Mouse (Mus musculus) brain, embryonic 14.5 days (tissue): ENCODE data around the gene Arhgef40.

Experiments
- CTCF ChIP-seq: fragments of 200-500 bp; IDR thresholded peaks from 2 replicates; pipeline ENCODE4 v1.5.1; 2012; ENCODE audit warnings: inconsistent platforms, mild to moderate bottlenecking, moderate library complexity, borderline replicate concordance; ENCODE audit not compliant: insufficient read depth, insufficient read length; ENCODE audit errors: extremely low read depth
- POLR2A ChIP-seq: fragments of 200-500 bp; IDR thresholded peaks from 2 replicates; pipeline ENCODE4 v1.6.1; 2012; ENCODE audit warnings: mild to moderate bottlenecking, inconsistent platforms, borderline replicate concordance; ENCODE audit not compliant: poor library complexity, insufficient read depth, insufficient read length, severe bottlenecking; ENCODE audit errors: extremely low read depth

DNA sequence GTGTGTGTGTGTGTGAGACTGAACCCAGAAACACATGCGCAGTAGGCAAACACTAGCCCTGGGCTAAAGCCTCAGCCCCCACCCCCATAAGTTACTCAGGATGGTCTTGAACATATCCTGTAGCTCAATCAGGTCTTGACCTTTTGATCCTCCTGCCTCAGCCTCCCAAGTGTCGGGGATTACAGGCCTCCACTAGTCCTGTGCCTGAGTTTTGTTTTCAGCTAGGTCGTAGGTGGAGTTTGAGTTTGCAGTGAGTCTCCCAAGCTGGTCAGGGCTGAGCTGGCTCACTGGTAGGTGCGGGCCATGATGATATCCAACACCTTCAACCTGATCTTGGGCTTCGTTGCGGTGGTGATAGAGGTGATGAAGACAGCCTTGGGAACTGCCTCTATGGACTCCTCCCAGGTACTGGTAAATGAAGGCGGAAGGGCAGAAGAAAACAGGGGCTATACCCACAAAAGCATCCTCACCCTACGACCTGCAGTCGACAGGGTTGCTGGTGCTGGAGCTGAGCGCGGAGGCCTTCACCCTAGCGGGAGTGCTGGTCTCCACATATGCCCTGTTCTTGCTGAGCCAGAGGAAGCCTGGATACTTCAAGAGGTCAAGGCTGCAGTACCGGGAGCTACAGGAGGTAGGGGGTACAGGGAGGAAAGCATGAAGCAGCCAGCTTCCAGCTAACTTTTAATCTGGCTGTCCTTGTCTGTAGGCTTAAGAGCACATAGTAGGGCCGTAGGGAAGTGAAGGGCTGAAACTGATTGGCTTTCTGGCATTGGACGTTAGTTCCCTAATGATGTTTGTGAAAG lies 33.9 kb downstream of the Arhgef40 start:
- no peak for TF ChIP-seq POLR2A
- no peak for TF ChIP-seq CTCF
